Mouse (Mus musculus): ENCODE data around the gene Zap70. TPM values are rescaled to one million over a fixed set of nuclear protein-coding genes. Genes with fewer than 3 reads are reported as not detected.
"Not testable (repeated sequence)": the region's sequence is repeated elsewhere in the genome, so short reads cannot be mapped to it uniquely, and the experiment has no call there.

The Zap70 gene
- total RNA-seq, 2 experiments from 2014 or later, result 0.10 TPM; not detected in 1

DNA sequence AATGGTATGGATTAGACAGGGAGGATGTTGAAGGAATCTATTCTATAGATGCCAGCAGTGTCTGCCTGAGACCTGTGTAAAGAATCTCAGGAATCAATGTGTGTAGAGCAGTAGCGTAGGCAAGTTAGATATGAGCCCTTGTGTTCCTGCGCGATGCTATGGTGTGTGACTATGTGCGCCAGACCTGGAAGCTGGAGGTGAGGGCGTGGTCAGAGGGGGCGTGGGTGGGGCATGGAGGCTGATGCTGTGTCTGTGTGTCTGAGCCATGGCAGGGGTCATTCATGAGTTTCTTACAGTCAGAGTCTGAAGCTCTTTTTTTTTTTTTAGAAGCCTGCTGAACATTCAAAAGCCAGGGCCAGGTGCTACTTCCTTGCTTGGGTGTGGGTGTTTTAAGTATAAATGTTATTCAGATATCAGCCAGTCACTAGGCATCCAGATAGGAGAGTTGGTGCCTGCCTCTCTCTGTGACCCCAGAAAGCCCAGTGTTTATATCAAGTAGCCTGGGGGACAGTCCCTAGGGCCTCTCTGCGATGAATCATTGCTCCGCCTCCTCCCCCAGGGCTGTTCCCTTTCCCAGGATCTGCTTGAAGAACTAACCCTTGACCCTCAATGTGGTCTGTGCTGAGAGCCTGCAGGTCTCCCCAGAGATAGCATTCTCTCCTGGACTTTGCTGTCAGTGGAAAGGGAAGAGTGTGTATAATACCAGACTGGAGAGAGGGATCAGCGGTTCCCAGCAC lies 10.8 kb downstream of the Zap70 start:
- ATAC-seq (replicated peaks; ENCODE audit: poor library complexity), result no peak

DNA sequence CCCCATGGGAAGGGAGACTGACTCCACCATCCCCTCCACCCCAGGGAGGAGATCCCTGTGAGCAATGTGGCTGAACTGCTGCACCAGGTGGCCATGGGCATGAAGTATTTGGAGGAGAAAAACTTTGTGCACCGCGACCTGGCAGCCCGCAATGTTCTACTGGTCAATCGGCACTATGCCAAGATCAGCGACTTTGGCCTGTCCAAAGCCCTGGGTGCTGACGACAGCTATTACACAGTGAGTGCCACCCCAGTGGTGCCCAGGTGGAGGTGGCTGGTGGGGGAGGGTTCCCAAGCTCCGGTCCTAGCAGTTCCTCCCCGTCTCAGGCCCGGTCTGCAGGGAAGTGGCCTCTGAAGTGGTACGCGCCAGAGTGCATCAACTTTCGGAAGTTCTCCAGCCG lies 19.2 kb downstream of the Zap70 start:
- ATAC-seq (replicated peaks; ENCODE audit: poor library complexity), result no peak

DNA sequence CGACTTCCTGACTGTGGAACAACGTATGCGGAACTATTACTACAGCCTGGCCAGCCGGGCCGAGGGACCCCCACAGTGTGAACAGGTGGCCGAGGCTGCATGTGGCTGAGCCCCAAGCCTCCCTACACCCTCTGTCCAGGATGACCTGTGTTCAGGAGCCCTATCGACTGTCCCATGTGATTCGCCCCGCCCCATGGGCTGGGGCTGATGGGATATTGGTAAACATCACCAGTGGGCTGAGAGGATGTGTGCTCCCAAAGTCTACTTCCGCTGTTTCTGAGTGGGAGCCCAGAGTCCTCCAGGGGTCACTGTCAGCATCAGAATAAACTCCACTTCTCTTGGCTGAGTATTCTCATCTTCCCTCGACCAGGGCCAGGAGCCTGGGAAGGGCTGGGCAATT lies 20.9 kb downstream of the Zap70 start:
- no peak for ATAC-seq (replicated peaks; ENCODE audit: poor library complexity)

DNA sequence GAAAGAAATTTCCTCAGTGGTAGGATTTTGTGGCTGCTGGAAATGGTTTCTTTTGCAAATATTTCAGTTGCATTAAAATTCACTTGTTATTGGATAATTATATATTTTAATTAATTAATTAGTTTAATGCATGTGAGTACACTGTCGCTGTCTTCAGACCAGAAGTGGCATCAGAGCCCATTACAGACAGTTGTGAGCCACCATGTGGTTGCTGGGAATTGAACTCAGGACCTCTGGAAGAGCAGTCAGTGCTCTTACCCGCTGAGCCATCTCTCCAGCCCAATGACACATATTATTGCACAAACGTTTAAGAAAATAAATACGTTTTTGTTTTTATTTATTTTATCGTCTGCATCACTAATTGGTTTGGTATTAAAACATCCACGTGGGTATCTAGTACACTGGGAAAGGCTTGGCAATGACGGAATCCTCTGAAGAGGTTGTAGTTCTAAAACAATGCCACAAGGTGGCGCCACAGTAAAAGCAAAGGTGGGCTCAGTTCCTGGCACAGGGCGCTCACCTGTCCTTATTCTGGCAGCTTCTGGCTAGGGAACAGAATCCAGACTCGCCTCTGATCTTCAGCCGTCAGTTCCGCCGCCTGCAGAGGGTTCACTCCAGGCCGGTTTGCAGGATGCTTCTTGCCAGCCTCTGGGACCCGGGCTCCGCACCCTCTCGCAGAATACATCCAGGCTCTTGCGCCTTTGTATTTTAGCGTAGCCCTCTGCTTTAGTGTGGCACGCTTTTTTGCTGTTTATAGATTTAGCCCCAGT lies 23.0 kb downstream of the Zap70 start:
- peak; percentile 85 for ATAC-seq (replicated peaks; ENCODE audit: poor library complexity)

DNA sequence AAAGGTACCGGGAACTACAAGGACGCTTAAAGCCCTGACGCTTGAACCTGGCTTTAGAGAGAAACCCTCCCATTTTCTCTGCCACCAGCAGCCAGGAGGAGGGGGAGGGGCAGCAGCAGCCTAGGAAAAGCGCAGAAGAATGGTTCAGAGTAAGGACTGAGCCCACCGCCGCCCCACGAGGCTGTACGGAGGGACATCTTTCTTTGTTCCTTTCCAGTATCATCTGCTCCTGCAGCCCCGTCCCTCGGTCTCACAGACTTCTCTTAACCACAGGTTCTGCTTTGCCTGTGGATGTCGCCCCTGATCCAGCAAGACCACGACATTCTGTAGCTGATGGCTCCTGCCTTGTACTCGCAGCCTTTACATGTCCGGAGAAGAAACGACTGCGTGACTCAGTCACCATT lies 23.6 kb downstream of the Zap70 start:
- ATAC-seq (replicated peaks; ENCODE audit: poor library complexity), result peak; percentile 27; the same call in 1 of the 2 replicates

DNA sequence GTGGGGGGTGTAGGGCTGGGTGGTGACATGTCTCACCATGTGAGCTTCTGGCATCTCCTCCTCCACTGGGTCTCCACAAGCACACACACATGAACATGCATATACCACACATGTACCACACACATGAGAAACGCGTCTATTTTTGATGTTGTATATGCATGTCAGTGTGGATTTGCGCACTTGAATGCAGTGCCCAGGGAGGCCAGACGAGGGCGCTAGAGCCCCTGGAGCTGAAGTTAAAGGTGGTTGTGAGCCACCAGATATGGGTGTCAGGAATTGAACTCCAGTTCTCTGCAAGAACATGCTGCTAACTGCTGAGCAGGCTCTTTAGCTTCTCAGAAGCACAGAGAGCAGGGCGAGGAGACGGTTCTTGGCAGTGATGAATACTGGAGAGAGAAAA lies 24.8 kb downstream of the Zap70 start:
- ATAC-seq (replicated peaks; ENCODE audit: poor library complexity), result no peak

DNA sequence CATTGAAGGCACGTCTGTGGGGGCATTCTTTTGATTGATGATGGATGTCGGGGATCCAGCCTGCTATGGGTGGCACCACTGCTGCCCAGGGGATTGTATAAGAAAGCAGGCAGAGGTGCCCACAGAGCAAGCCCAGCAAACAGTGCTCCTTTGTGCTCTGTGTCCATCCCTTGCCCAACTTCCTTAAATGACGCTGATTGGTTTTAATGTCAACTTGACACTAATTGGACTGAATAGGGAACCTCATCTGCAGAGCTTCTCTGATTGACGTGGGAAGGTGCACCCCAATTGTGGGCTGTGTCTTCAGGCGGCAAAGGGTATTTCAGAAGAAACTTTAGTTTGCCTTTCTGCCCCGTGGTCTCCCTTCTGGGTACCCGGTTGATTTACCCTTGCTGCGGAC lies 27.8 kb downstream of the Zap70 start:
- peak; percentile 49 for ATAC-seq (replicated peaks; ENCODE audit: poor library complexity)

DNA sequence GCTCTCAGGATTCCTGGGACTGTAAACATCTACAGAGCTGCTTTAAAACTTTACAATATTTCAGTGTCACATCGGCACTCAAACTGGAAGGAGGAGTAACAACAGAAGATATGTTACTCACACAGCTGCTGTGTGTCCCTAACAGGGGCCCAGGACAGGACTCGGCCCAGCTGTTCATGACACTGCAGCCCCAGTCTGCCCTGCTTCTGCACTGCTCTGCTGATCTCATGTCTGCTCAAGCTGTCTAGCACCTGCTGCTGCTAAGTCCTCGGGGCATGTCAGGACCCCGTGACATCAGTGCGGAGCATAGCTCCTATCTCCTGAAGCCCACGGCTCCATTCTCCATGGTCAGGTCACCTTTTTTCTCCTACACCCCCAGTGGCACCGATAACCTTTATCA lies 35.1 kb downstream of the Zap70 start:
- ATAC-seq (replicated peaks; ENCODE audit: poor library complexity), result no peak

DNA sequence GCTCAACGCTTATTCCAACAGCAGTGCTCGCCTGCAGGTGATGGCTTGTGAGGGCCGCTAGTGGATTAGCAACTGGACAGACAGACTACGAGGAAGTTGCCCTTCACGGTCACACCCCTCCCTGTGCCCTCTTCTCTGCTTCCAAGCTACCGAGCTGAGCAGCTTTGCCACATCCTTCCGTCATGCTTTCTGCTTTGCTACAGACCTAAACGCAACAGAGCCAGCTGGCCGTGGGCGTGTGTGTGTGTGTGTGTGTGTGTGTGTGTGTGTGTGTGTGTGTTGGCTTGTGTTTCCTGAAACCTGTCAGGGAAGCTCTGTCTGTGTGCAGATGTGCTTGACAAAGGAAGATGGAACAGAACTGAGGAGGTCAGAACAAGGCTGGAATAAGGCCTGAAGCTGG lies 35.9 kb downstream of the Zap70 start:
- peak; percentile 92 for ATAC-seq (replicated peaks; ENCODE audit: poor library complexity)

DNA sequence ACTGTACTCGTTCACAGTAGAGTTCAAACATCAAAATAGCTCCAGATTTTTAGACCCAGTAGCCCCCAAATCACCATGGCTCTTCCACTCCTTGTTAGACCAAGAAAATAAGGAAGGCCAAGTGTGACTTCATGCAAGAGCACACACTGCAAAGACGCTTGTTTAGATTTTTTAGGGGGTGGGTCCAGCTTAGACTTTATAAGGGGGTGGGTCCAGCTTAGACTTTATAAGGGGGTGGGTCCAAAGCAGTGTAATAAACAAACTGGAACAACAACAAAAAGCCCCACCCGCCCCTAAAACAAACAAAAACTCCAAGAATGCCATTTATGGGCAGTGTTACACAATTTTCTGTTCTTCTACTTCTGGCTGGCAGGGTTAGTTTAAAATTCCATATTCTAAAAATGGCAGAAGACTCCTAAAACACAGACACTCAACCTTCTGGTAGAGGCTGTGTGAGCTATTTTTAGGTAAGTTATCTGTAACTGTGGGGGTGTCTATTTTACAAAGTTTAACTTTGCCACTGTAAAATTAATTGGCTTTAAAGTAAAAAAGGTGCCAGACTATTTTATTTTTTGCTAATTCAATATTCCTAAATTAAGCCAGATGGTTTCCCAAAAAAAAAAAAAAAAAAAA lies 38.9 kb downstream of the Zap70 start:
- no peak for ATAC-seq (replicated peaks; ENCODE audit: poor library complexity)

DNA sequence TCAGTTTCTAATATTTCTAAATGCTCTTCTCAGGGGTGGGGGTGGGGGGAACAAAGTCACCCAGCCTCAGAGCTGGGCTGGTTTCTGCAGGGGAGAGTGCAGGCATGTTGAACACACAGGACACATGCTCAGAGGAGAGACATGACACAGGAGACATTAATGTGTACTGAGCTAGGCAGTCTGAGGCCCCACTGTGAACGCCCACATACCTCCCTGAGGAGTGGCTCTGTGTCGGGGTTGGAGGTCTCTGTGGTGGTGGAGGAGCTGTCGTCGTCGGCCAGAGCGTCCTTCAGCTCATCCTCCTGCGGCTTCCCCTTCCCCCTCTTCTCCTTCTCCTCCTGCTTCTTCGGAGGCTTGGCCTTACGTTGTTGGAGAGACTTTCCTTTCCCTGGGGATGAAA lies 42.7 kb downstream of the Zap70 start:
- no peak for ATAC-seq (replicated peaks; ENCODE audit: poor library complexity)

DNA sequence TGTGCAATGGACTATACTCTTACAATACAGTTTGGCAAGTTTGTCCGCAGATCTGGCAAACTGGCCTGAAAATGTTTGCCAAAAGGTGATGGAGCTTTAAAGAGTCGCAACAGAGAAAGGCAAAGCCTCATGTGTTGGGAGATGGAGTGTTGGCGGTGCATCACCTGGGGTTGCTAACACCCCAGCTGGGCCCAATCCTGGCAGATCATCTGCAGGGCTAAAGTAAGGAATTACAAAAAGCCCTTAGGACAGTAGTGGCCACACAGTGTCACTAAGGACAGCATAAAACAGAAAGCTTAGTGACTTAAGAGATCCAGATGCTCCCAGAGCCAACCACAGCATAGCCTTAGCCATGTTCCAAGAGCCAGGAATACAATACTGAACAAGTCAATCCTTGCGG lies 43.2 kb downstream of the Zap70 start:
- ATAC-seq (replicated peaks; ENCODE audit: poor library complexity), result no peak

DNA sequence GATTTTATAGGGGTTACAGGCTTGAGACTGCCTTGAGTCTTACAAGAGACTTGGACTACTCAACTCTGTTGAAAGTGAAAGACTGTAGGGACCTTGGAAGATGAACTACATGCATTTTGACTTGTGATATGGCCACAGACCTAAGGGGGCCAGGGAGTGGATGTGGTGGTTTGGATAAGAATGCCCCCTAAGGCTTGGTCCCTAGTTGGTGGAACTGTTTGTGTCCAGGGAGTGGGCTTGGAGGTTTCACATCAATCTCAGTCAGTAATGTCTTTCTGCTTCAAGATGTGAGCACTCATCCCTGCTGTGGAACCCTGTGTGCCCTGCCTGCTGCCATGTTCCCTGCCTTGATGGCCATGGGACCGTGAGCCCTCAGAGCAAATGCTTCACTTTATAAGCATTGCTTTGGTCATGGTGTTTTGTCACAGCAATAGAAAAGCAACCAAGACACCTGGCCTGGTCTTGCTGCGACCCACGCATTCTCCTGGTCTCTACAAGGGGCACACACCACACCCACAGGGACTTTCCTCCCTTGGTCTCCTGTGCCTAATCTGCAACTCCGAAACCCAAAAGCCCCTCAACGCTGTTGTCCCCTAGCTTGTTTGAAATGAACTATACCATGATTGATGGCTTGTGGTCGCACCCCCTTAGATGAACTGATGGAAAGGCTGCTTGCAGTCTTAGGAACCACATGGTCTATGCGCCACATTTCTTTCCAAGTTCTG lies 44.7 kb downstream of the Zap70 start:
- ATAC-seq (replicated peaks; ENCODE audit: poor library complexity), result no peak

DNA sequence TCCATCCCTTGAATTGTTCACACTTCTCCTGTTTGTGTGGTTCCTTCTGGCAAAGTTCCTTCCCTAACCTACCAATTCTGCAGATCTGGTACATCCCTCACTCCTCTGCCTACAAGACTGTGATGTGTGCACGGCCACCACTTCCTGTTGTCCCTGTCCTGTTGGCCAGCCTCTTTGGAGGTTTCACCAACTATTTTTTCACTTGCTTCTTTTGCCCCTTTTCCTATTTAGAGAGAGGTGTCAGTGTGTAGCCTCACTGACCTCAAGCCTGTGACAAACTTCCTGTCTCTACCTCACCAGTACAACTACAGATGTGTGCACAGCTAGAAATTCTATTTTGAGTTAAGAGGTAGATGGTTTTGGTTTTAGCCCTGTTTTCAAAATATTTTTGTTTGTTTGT lies 45.5 kb downstream of the Zap70 start:
- no peak for ATAC-seq (replicated peaks; ENCODE audit: poor library complexity)

DNA sequence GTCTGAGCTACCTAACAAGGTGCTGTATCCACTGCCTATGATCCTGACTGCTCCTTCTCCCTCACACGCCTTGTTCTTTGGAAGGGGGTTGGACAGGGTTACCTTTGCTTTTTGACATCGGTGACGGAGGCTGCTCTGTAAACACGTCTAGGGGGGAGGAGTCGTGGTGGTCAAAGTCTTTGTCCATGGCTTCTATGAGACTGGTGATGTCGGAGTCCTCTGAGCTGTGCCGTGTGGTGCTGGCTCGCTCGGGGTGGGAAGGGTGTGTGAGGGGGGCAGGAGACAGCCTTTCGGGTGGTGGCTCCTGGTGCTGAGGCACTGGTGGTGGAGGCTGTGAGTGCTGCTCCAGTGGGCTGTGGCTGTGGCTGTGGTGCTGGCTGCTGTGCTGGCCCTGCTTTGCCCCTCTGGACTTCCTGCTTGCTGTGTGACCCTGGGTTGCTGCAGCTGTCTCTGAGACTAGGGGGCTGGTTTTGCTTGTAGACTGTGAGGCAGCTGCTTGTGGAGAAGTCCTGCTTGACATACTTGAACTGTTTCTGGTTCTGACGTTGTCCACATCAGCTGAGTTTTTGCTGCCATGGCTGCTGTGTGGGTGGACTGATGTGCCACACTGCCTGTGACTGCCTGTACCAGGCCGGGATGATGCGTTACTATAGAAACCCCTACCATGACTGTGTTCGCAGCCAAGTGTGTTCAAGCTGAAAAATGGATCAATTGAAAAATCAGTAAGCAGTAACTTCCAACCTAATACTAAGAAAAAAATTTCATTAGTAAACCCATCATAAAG lies 46.4 kb downstream of the Zap70 start:
- no peak for ATAC-seq (replicated peaks; ENCODE audit: poor library complexity)

DNA sequence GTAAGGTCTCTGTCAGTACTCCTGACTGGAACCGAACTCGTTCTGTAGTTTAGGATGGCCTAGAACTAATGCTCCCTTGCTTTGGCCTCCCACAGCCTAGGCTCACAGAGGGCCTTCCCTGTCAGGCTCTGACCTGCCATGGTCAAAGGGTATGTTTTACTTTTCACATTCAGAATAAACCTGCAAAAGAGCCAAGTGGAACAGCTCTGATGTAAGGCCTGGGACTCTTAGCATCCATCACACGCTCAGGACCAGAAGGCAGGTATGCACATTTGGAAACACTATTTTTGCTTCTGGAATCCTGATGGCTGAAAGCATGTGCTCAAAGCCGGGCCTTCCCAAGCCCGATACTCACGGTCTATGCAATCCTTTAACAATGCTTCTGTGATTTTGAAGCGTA lies 50.2 kb downstream of the Zap70 start:
- no peak for ATAC-seq (replicated peaks; ENCODE audit: poor library complexity)

DNA sequence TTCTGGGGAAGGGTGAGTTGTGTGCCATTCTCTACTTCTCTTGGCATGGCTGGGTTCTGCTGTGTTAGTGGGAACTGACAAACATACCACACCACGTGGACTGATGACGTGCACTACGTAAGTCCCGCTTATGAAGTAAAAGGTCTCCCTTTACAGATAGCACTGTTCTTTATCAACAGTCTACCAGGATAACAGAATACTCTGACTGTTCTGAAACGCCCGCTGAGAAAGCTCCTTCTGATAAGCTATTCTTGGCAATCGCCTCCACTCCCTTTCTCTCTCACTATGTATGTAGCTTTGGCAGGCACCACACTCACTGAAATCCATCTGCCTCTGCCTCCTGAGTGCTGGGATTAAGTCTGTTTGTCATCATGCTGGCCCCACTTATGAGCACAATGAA lies 51.8 kb downstream of the Zap70 start:
- ATAC-seq (replicated peaks; ENCODE audit: poor library complexity), result peak; percentile 82

DNA sequence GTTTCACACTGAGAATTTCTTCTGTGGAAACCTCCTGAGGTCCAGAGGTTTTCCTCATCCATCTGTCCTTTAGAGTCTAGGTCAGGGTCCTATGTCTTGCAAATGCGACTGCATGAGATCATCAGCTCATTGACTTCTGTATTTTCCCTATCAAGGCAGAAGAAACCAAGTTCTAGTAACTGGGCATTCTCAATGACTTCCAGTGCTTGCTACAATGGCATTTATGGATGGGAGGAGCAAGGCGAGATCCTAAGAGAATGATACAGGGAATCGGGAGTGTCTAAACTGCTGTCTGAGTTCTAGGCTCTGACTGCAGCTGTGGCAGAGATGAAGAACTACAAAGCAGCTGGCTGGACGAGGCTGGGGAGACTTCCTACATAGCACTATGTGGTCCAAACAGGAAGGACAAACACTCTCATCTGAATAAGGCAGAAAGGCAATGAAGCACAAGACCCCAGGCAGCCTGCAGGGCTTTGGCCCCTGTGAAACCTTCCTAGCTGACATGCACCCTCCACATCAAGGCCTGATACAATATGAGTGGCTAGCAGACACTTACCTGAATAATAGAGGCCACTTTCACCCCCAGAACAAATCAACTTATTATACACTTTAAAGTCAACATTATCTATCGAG lies 52.8 kb downstream of the Zap70 start:
- no peak for ATAC-seq (replicated peaks; ENCODE audit: poor library complexity)

DNA sequence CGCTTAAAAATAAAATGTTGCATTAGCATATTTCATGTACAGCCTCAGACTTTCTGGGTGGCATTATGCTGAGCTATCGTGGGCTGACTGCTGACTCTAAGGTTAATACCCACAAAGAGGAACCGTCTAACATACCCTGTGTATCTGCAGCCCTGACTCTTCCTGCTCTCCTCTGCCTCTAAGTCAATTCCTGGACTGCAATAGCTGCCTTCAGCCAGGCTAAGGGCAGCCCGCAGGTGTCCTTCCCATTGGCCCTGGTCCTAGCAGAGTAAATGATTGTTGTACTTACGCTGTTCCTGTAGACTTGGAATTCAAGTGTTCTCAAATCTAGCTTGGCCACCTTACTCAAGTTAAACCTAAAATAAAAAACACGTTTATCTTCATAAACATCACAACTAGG lies 53.6 kb downstream of the Zap70 start:
- peak; percentile 46 for ATAC-seq (replicated peaks; ENCODE audit: poor library complexity)

DNA sequence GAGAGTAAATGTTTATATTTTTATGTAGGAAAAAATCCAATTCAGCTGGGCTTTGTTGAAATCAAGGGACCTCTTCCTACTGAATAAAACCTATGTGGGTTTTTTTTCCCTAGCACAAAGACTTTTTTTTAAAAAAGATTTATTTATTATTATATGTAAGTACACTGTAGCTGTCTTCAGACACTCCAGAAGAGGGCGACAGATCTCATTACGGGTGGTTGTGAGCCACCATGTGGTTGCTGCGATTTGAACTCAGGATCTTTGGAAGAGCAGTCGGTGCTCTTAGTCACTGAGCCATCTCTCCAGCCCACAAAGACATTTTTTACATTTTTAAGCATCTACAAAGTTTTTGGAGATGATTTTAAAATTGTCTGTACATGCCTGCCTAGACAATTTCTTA lies 60.3 kb downstream of the Zap70 start:
- ATAC-seq (replicated peaks; ENCODE audit: poor library complexity), result not testable (repeated sequence)
